Mouse (Mus musculus) midbrain, embryonic 16.5 days (tissue): ENCODE data around the gene Tecpr2. TPM values are rescaled to one million over a fixed set of nuclear protein-coding genes. Genes with fewer than 3 reads are reported as not detected.

Source experiments
- ATAC-seq: fragments of 200-750 bp; cut with Nextera tagmentation; 2 replicates; pipeline ENCODE4 v1.8.0; 2017; ENCODE audit warnings: moderate TSS enrichment
- H3K27ac ChIP-seq: fragments of 300-500 bp; sonication (generic); 2 replicates; pipeline ENCODE4 v1.5.1; 2014; ENCODE audit warnings: mild to moderate bottlenecking, low read length, mixed read lengths
- H3K27me3 ChIP-seq: fragments of 300-500 bp; sonication (generic); 2 replicates; pipeline ENCODE4 v1.6.1; 2014; ENCODE audit warnings: low read depth, low read length, mixed read lengths; ENCODE audit not compliant: control insufficient read depth, insufficient read depth
- H3K36me3 ChIP-seq: fragments of 300-500 bp; sonication (generic); 2 replicates; pipeline ENCODE4 v1.6.1; 2014; ENCODE audit warnings: mild to moderate bottlenecking, low read length, moderate library complexity, mixed read lengths; ENCODE audit not compliant: control insufficient read depth, insufficient read depth
- H3K4me1 ChIP-seq: fragments of 300-500 bp; sonication (generic); 2 replicates; pipeline ENCODE4 v1.6.1; 2014; ENCODE audit warnings: mild to moderate bottlenecking, low read length, mixed read lengths; ENCODE audit not compliant: control insufficient read depth, insufficient read depth
- H3K4me2 ChIP-seq: fragments of 300-500 bp; sonication (generic); 2 replicates; pipeline ENCODE4 v1.6.1; 2014; ENCODE audit warnings: mild to moderate bottlenecking, low read length, mixed read lengths
- H3K4me3 ChIP-seq: fragments of 300-500 bp; sonication (generic); 2 replicates; pipeline ENCODE4 v1.5.1; 2014; ENCODE audit warnings: low read depth, mild to moderate bottlenecking, low read length, moderate library complexity, mixed read lengths
- H3K9ac ChIP-seq: fragments of 300-500 bp; sonication (generic); 2 replicates; pipeline ENCODE4 v1.6.1; 2014; ENCODE audit warnings: low read depth, low read length, mixed read lengths
- H3K9me3 ChIP-seq: fragments of 300-500 bp; sonication (generic); replicated peaks from 2 replicates; pipeline ENCODE4 v1.6.1; 2014; ENCODE audit warnings: mild to moderate bottlenecking, low read length, mixed read lengths; ENCODE audit not compliant: control insufficient read depth, poor library complexity, severe bottlenecking
- WGBS: fragments of 180-500 bp; shearing (Covaris S2); extraction: QIAGEN DNeasy Blood & Tissue Kit; methylation state at CpG from one replicate; pipeline ENCODE4 v1.1.7; 2014; 5-methylcytosine and 5-hydroxymethylcytosine counted together
- polyA plus RNA-seq: library from polyadenylated mRNA; unstranded; fragments of >200 nt; fragmentation: Nextera tagmentation; extraction: Ambion mirVana; gene quantifications from 2 replicates; pipeline ENCODE4 v1.2.1, GENCODE M21; 2015

Tecpr2 gene
- polyA plus RNA-seq, 1 experiment from 2014 or later: 8.4 TPM

GRCm38 (mm10) chr12:110975838-110976468 lies 86.9 kb downstream of the Tecpr2 start:
- ATAC-seq: no peak
- 96% methylated on average over 4 of the region's 4 CpGs for WGBS
- Histone ChIP-seq H3K36me3 (no peaks in the 10 kb centered on the region), H3K4me2 (no peak overlapping the region), H3K27me3 (no peaks in the 10 kb centered on the region; the same call in 1 of the 2 replicates), H3K27ac (no peak overlapping the region), H3K9ac (no peak overlapping the region), H3K9me3 (no peaks in the 10 kb centered on the region), H3K4me3 (no peak overlapping the region), H3K4me1 (peaks cover 6% of the 10 kb centered on the region)

GRCm38 (mm10) chr12:110976589-110977344 lies 87.7 kb downstream of the Tecpr2 start:
- ATAC-seq: no peak
- Histone ChIP-seq H3K4me1 (peaks cover 6% of the 10 kb centered on the region), H3K36me3 (no peaks in the 10 kb centered on the region)

DNA sequence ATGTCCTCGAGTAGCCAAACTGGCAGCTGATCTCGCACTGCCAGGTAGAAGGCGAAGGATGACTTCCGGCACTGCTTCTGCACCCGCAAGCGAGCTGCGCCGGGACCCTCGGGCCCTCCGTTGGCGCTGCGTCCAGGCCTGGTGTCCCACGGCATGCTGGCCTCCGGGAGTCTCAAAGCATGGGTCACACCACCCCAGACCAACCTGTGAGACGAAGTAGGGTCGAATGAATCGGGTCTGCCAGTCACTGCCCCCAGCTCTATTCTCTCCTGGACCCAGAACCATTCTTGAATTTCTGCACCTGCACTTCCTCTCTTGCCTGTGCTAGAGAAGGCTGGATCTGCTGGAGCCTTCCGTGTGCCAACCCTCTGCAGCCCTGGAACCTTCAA lies 88.3 kb downstream of the Tecpr2 start:
- no peak for ATAC-seq
- Histone ChIP-seq H3K36me3 (no peaks in the 10 kb centered on the region), H3K27me3 (no peaks in the 10 kb centered on the region; the same call in 1 of the 2 replicates), H3K4me3 (no peak overlapping the region), H3K9me3 (no peaks in the 10 kb centered on the region), H3K4me2 (no peak overlapping the region), H3K9ac (no peak overlapping the region), H3K4me1 (peaks cover 6% of the 10 kb centered on the region), H3K27ac (no peak overlapping the region)
- WGBS: 94% methylated on average over 18 of the region's 18 CpGs

More at GRCm38 (mm10) chr12:110976589-110977344, 87.7 kb downstream of the Tecpr2 start:
- Histone ChIP-seq H3K9me3 (no peaks in the 10 kb centered on the region), H3K9ac (no peak overlapping the region), H3K27me3 (no peaks in the 10 kb centered on the region; the same call in 1 of the 2 replicates), H3K4me3 (no peak overlapping the region), H3K27ac (no peak overlapping the region), H3K4me2 (no peak overlapping the region)
- WGBS: 93% methylated on average over 60 of the region's 60 CpGs

DNA sequence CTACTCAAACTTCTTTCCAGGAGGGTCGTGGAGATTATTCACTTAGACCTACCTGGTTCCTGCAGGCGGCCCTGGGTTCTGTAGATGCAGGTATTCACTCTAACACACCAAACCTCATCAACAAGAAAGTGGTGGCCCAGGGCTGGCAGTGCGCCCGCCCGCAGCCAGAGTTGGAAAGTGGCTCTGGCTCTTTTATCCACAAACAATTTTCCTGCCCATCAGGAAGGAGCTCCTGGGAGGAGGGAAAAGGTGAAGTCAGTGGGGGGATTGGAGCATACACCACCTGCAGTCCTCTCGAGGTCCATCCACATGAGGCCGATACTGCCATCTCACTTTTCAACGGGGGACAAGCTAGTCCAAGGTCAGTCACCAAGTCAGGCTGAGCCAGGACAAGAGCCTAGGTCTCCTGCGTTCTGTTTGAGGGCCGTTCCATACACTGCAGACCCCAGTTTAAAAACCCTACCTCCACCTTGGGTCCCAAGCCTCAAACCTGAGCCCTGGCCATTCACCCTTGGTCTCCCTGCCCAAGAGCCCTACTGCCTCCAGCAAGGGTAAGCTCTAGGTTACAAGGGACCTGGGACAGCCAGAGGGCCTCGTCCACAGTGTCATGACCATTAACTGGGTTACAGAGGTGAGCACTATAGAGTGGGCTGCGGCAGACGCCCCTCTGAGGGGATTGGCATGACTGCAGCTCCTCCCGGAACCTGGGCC lies 89.0 kb downstream of the Tecpr2 start:
- H3K4me2 ChIP-seq: peak overlapping the region; percentile 95
- H3K9ac ChIP-seq: peak overlapping the region; percentile 80
- no peak; the same call in 1 of the 2 replicates for ATAC-seq
- no peaks in the 10 kb centered on the region; the same call in 1 of the 2 replicates for H3K27me3 ChIP-seq
- peaks cover 6% of the 10 kb centered on the region for H3K4me1 ChIP-seq
- no peak overlapping the region for H3K27ac ChIP-seq
- peak overlapping the region; percentile 85 for H3K4me3 ChIP-seq
- 48% methylated on average over 14 of the region's 14 CpGs for WGBS
- no peaks in the 10 kb centered on the region for H3K36me3 ChIP-seq
- no peaks in the 10 kb centered on the region for H3K9me3 ChIP-seq

DNA sequence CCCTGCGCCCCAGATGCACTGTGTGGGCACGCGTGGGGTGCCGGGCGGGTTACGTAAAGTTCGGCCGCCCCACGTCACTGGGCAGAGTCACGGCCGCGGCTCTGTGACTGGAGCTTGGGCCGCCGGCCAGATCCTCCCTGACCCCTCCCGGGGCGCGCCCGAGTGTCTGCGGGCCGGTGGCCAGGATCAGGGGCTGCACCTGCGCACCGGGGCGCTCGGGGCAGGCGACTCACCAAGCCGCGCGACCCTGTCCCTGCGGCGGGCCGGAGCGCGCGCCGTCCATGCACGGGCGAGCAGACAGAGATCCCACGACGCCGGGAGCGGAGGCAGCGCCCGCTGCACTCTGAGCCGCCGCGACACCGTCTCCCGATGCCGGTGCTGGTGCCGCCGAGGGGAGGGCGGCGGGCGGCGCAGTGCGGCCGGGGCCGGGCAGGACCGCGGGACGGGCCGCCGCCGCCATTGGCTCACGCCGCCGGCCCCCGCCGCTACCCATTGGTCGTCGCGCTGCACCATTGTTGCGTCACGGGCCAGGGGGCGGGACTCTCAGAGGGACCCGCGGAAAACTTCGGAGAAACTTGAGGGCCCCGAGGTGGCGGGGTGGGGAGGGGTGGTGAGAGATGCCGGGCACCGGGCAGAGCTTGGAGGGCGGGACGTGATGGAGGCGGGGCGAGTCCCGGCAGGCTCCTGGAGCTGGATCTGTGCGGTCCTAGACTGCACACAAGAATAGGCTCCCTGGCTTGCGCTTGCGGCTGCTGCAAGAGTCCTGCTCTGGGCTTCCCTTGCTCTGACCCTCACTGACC lies 89.7 kb downstream of the Tecpr2 start, which contains the start of gene Ankrd9:
TSS of gene Ankrd9 (minus strand) at position 434 of the 800 bp plus-strand sequence.
- 0 out of 2 replicates have a peak within 1 kb of the TSS, but pooled peaks have one; percentile 24 for H3K27ac ChIP-seq
- H3K9me3 ChIP-seq: no peaks in the 10 kb centered on the region
- H3K4me3 ChIP-seq: peak within 1 kb of the TSS; percentile 85
- H3K4me1 ChIP-seq: peaks cover 6% of the 10 kb centered on the region
- ATAC-seq: peak; percentile 97
- no peaks in the 10 kb centered on the region for H3K36me3 ChIP-seq
- H3K9ac ChIP-seq: peak within 1 kb of the TSS; percentile 80
- no peaks in the 10 kb centered on the region; the same call in 1 of the 2 replicates for H3K27me3 ChIP-seq
- H3K4me2 ChIP-seq: peak within 1 kb of the TSS; percentile 95
- under 1% methylated on average over 75 of the region's 90 CpGs for WGBS

DNA sequence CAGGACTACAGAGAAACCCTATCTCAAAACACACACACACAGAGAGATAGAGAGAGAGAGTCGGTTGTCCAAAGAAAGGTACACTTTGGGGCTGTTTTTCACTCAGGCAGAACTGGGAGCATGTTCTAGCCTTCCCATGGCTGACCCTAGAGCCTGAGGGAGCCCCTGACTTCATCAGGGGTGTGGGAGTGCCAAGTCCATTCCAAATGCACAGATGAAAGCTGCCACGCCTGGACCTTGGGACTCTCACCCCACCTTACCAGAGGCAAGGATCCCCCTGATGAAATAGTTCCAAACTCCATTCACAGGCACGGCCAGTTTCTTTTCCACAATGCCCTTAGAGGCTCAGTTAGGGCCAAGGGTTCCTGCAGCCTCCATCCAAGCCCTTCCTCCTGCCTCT lies 90.7 kb downstream of the Tecpr2 start:
- no peaks in the 10 kb centered on the region for H3K36me3 ChIP-seq
- no peaks in the 10 kb centered on the region for H3K9me3 ChIP-seq
- 81% methylated on average over 3 of the region's 3 CpGs for WGBS
- no peaks in the 10 kb centered on the region; the same call in 1 of the 2 replicates for H3K27me3 ChIP-seq
- no peak overlapping the region for H3K4me2 ChIP-seq
- H3K4me3 ChIP-seq: no peak overlapping the region
- H3K4me1 ChIP-seq: peaks cover 6% of the 10 kb centered on the region
- H3K27ac ChIP-seq: no peak overlapping the region
- H3K9ac ChIP-seq: no peak overlapping the region
- no peak for ATAC-seq

GRCm38 (mm10) chr12:110981736-110982135 lies 92.7 kb downstream of the Tecpr2 start:
- no peaks in the 10 kb centered on the region for H3K36me3 ChIP-seq
- no peak overlapping the region for H3K4me2 ChIP-seq
- 83% methylated on average over 3 of the region's 3 CpGs for WGBS
- no peak overlapping the region for H3K9ac ChIP-seq
- H3K9me3 ChIP-seq: no peaks in the 10 kb centered on the region
- H3K4me1 ChIP-seq: peaks cover 6% of the 10 kb centered on the region
- H3K27me3 ChIP-seq: no peaks in the 10 kb centered on the region; the same call in 1 of the 2 replicates
- ATAC-seq: no peak
- H3K27ac ChIP-seq: no peak overlapping the region
- no peak overlapping the region for H3K4me3 ChIP-seq

DNA sequence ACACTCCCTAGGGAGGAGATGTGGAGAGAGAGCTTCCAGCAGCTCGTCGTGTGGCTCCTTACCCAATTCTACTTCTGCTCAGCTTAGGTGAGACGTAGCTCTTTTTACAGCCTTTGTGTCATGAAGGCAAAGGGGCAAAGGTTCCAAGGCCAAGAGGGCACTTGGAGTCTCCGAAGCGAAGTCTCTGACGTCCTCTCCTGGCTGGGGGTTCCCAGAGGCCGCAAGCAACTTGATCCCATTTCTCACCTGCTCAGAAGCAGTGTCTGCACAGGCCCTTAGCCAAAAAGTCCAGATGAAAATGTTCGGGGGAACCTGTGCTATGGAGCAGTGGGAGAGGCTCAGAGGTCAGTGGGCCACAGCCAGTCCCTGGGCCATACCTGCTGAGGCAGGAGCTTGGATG lies 94.0 kb downstream of the Tecpr2 start:
- no peak overlapping the region for H3K4me3 ChIP-seq
- 78% methylated on average over 8 of the region's 8 CpGs for WGBS
- no peaks in the 10 kb centered on the region for H3K36me3 ChIP-seq
- ATAC-seq: no peak
- H3K4me1 ChIP-seq: peaks cover 3% of the 10 kb centered on the region
- no peaks in the 10 kb centered on the region for H3K9me3 ChIP-seq
- no peak overlapping the region for H3K27ac ChIP-seq
- H3K9ac ChIP-seq: no peak overlapping the region
- H3K27me3 ChIP-seq: no peaks in the 10 kb centered on the region; the same call in 1 of the 2 replicates
- H3K4me2 ChIP-seq: no peak overlapping the region
